Mouse (Mus musculus): ENCODE measurements at regions not wholly inside any gene's neighbourhood (a gene's known extent, or its start where the extent isn't known, plus 50 kb on each side); places are given as distances from the start of the nearest gene placed in this dataset.

DNA sequence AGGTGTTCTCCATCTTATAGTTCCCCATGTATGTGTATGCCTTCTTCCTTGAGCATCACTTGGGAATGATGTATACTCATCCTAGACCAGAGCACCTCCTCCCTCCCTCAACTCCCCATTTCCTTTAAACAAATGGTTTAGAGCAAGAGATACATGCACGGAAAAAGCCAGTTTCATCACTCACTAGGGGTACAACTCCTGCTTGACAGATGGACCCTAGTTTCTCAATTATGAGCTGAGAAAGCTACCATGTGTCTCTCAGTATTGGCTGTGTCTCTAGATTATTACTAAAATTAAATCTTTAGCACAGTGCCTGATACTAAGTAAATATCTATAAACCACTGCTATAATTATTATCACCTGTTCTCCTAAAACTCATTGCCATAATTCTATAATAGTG is 266.2 kb upstream of the Nr3c2 start:
- H3K27ac ChIP-seq (ENCODE audit: insufficient read depth, low read depth, low read length): no peak overlapping the region
- 63% methylated on average over 1 of the region's 1 CpGs for WGBS
- TF ChIP-seq CTCF (IDR thresholded peaks at IDR 0.05; ENCODE audit: extremely low read depth, insufficient read length, insufficient replicate concordance, low read depth, low read length) (no peak), POLR2A (IDR thresholded peaks at IDR 0.05; ENCODE audit: low read depth, low read length) (no peak)

More for the DNA sequence above, 266.2 kb upstream of the Nr3c2 start:
- Histone ChIP-seq H3K36me3 (ENCODE audit: control insufficient read depth, insufficient read depth, low read length) (no peaks in the 10 kb centered on the region), H3K4me3 (ENCODE audit: low read depth, low read length) (no peak overlapping the region), H3K27me3 (ENCODE audit: control insufficient read depth, insufficient read depth, low read length) (no peaks in the 10 kb centered on the region), H3K4me1 (ENCODE audit: control insufficient read depth, insufficient read depth, insufficient read length, low read length) (no peaks in the 10 kb centered on the region)

Data from small intestine, adult 2 months (tissue).